Mouse (Mus musculus) testis, postnatal 14 days (tissue): Measurements from ENCODE around the gene Zfand6.

Source experiments
- DNase-seq: peaks from one replicate; pipeline ENCODE4 v3.0.0; 2021; ENCODE audit warnings: low spot score

Gene Zfand6

DNA sequence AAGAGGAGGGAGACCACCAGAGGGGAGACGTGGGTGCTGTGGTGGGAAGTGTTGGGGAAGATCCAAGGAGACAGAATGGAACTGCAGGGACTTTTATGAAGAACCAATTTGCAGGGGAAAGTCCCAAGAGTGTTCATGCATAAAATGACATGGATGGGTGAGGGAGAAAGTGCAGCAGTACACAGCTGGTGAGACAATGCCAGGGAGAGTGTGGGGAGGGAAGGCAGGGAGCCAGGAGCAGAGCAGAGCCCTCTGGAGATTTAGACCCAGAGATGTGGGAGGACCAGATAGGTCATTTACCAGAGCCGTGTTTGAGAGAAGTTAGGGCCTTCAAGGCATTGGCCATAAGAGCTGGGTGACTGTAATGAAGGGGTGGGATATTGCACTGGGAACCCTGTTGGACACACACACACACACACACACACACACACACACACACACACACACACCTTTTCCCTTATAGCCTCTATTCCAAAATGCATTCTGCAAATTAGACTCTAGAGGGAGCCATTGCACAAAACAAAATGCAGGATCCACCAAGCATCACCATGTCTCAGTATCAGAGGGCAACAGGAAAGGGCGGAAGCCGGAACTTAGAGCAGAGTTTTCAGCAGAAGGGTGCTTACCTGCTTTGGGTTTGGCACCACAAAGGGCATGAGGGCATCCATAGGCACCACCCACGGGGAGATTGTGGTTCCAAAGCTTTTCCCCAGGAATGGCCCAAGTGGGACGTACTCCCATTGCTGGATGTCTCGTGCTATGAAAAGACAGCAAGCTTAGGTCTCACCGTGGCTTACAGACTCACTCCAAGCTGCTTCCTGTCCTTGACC, 95.5 kb downstream of the Zfand6 start:
- no peak for DNase-seq

DNA sequence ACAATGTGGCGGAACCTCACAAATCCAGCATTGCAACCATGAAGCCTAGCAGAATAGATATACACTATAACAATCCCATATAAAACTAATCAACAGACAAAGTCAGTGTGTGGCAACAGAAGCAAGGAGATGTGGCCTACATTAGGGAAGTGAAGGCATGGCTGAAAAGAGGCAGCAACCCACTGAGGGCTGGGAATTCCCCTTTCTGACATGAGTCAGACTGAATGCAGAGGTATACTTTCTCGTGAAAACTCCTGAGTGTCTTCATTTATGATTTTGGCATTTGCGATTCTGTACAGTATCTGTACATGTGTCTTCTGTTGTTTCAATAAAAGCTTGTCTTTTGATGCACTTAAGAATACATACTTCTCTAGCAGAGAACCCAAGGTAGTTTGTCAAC, 98.4 kb downstream of the Zfand6 start:
- DNase-seq = no peak

DNA sequence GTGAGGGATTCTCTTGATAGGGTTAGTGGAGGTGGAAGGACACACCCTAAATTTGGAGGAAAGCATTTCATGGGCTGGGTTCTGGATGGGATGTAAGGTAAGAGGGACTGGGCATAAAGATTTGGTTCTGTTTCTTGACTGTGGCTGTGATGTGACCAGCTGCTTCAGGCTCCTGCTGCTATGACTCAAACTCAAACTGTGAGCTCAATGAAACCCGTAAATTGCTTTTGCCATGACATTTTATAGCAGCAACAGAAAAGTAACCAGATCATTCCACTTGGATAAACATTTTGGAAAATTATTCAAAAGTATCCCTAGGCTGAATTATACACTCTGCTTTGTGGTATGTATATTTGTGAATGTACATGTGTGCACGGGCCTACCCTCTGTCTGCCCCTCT, 99.1 kb downstream of the Zfand6 start:
- no peak for DNase-seq

DNA sequence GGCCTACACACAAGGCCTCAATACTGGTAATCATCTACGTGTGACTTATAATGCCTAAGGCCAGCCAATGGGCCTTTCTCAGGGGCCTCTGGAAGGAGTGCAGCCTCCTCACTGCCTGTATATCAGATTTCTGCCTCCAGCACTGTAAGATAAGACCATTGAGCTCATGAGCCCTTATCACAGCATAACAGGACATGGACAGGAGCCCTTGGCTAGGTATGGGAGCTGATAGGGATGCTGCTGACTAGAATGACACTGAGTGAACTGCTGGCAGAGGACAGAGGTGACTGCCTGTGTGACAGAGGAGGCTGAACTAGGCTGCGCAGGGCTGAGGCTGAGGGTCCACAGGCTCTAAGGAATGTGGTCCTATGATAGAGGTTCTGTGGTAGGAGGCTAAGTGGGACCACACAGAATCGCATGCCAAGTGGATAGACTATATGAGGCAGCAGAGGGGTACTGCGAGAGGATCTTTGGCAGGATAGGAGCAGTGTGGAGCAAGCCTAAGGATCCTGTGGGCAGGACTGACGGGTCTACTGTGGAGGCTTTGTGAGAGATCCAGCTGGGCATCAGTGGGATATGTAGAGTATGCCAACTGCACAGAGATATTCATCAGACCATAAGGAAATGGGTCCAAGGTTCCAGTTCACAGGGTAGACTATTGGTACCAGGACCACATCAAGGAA, 102.5 kb downstream of the Zfand6 start:
- DNase-seq = no peak

DNA sequence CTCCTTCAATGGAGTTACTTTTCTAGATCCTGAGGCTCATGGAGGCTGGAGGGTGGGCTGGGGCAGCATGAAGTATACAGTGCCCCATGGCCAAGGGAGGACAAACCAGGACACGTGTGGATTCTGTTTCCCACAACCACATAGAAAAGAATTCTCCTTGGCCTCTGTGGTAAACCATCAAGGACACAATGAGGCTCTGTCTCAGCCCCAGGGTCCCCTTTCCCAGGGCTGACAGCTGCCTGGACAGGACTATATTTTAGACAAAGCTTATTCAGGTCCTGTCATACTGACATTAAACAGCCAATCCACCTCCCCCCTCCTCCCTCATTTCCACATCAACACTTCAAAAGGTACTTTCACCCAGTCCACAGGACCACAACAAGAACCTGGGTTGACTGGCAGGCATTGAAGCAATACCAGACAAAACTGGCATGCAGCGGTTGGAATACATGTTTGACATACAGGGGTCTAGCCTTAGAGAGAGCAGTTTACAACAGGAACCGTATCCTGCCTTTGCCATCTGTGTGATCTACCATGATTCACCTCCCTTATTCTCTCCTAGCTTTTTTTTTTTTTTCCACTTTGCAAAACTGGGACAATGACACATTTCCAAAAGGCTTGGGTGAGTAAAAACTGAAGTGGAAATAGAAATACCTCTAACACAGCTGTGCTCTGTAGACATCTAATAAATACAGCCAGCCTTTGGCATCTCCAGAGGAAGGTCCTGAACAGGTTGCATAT, 103.2 kb downstream of the Zfand6 start:
- no peak for DNase-seq

DNA sequence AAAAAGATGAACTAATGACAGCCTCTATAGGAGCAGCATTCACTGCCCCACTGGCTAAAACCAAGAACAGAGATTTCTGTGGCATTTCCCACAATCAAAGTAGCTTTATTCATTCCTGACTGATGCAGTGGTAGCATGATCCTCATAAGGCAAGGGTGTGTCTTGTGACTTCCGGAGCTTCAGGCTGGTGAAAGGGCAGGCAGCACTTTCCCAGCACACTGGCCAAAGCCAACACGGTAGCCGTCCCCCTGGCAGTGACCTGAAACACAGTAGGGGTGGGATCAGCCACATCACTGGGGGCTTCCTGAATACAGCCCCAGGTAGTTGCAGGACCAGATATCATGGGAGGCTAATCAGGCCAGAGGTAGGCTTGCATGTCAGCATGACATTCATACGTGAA, 104.7 kb downstream of the Zfand6 start:
- DNase-seq = no peak

DNA sequence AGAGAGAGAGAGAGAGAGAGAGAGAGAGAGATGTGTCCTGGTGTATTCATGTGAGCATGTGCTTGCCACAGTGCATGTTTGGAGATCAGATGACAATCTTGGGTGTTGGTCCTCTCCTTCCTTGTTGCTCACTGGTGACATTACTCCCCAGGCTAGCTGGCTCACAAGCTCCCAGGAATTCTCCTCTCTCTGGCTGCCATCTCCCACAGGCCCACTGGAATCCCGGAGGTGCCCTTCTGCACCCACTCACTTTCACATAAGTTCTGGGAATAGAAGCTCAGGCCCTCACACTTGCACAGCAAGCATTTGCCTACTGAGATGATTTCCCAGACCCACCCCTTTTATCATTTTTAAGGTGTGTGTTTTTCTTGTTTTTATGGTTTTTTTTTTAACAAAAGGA, 110.0 kb downstream of the Zfand6 start:
- no peak for DNase-seq

DNA sequence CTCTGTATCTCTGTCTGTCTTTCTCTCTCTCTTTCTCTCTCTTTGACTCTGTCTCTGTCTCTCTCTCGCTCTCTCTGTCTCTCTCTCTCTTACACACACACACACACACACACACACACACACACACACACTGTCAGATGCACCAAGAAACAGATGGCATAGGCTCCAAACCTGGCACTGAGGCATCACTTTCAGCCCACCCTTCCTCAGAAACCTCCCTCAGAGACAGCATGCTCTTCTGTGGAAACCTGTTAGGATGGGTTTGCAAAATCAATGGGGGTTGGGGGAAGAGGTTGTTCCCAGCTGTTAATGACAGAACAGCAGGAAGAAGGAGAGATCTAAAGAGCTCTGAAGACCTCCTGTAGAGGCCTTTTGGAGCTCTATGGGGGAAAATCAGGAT, 110.9 kb downstream of the Zfand6 start:
- no peak for DNase-seq

DNA sequence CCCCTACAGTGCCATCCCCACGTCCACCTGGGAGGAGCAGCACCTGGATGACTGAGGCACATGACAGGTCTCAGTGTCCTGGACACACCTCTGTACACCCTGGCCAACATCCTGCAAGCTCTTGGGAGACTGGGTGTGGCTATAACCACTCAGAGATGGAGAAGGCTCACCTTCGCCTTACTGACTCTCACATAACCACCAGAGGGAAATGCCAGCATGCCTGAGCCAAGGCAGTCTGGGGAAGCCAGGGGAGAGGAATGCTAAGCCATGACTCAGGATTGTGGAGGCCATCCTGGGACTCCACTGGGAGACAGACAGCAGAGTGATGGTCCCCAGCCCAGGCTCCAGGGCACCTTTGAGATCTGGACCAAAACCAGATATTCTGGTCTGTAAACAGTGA, 112.7 kb downstream of the Zfand6 start:
- DNase-seq = no peak

DNA sequence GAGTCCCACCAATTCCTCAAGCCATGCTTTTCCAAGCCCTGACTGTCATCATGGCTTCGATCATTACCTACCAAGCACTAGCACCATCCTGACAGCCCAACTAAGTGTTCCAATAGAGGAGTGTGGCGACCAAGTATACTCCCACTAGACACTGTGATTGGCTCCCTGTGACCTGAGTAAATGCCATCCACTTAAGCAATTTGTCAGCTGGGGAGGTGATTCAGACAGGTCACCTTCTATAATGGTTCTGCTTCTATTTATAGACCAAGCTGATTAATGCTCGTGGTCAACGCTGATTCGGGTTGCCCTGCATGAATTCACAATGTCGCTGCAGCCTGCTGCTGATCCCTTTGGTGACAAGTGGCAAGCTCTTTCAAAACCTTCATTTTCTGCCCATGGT, 123.6 kb downstream of the Zfand6 start:
- no peak for DNase-seq

DNA sequence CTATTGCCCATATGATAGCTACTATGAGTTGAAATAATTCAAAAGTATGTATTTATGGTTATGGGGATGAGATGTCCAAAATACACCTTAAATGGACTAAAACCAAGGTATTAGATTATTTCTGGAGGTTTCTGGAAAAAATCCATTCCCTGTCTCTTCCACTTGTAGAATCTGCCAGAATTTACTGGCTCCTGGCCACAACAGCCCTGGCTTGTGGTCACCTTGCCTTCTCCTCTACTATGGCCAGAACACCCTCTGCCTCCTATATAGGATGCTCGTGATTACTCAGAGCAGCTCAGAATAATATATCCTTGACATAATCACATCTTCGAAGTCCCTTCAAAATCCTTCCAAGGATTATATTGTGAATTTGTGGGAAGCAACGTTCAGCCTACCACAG, 125.5 kb downstream of the Zfand6 start:
- no peak for DNase-seq
